Mouse (Mus musculus): Measurements from ENCODE around the gene Mcf2l. TPM values are rescaled to one million over a fixed set of nuclear protein-coding genes. Genes with fewer than 3 reads are reported as not detected.

Gene Mcf2l
- total RNA-seq, 2 experiments from 2014 or later: 23.7 to 57.8 TPM

- no peak for DNase-seq
- intact Hi-C loops (cut with DNase I; ENCODE audit: low total_unique reads): no loop called here
Measured at GRCm38 (mm10) chr8:13036346-13036812, 162.8 kb downstream of the Mcf2l start.

DNA sequence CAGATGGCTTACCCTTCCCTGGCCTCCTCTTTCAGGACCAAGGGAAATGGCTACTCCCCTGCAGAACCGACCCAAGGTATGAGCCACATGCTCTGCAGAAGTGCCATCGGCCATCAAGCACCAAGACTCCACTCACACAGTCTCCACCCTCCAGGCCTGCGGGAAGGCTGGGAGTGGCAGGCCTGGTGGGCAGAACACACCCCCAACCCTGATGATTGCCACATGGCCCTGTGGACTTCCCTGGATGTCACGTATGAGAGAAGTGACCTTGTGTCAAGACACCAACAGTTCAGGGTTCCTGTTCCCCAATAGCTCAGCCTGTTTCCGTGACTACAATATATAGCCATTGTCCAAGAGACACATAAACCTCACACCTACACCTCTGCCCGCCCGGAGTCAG lies 163.4 kb downstream of the Mcf2l start, which contains the start of gene F10:
Gene F10 (plus strand): TSS at position 294 of the 400 bp plus-strand sequence.
- intact Hi-C loops (cut with DNase I; ENCODE audit: low total_unique reads): no loop called here
- no peak for DNase-seq

DNA sequence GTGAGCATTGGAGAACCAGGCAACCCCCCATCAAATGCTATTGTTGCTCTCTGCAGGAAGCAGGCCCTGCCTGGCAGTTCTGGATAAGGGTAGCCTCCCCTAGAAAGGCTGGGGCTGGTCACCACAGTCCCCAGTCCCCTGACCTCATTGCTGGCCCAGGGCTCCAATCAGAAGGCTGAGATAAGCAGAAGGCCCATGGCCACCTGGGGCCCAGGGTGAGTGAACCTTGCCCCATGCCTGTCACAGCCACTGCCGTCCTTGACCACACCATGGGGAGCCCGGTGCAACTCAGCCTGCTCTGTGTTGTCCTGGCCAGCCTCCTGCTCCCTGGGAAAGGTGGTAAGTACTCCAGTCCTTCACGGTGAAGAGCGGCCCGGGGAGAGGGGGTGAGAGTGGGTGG lies 164.0 kb downstream of the Mcf2l start:
- DNase-seq: no peak
- intact Hi-C loops (cut with DNase I; ENCODE audit: low total_unique reads): no loop called here

- no peak for DNase-seq
- intact Hi-C loops (cut with DNase I; ENCODE audit: low total_unique reads): no loop called here
Measured at GRCm38 (mm10) chr8:13039054-13039453, 165.4 kb downstream of the Mcf2l start.

- DNase-seq: no peak
- intact Hi-C loops (cut with DNase I; ENCODE audit: low total_unique reads): no loop called here
Measured at GRCm38 (mm10) chr8:13041459-13041858, 167.9 kb downstream of the Mcf2l start.

- intact Hi-C loops (cut with DNase I; ENCODE audit: low total_unique reads): no loop called here
- DNase-seq: no peak
Measured at GRCm38 (mm10) chr8:13047652-13048051, 174.0 kb downstream of the Mcf2l start.

- DNase-seq: no peak
- intact Hi-C loops (cut with DNase I; ENCODE audit: low total_unique reads): no loop called here
Measured at GRCm38 (mm10) chr8:13050550-13050949, 176.9 kb downstream of the Mcf2l start.

DNA sequence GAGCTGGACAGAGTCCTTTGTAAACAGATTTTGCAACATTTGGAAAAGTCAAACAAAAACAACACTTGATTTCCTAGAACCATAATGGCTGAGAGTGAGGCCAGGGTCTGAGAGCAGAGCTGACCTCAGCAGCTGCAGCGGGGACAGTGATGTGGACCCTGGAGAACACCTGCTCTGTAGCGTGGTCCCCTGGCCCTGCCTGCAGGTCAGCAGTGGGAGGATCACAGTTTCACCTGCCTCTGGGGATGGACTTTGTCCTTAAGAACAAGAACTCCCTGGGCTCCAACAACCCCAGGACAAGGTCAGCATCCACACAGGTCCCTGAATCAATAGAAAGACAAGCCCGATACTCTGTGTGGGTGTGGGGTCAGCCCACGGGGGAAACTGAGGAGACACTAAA lies 183.7 kb downstream of the Mcf2l start:
- intact Hi-C loops (cut with DNase I; ENCODE audit: low total_unique reads): no loop called here
- no peak for DNase-seq

DNA sequence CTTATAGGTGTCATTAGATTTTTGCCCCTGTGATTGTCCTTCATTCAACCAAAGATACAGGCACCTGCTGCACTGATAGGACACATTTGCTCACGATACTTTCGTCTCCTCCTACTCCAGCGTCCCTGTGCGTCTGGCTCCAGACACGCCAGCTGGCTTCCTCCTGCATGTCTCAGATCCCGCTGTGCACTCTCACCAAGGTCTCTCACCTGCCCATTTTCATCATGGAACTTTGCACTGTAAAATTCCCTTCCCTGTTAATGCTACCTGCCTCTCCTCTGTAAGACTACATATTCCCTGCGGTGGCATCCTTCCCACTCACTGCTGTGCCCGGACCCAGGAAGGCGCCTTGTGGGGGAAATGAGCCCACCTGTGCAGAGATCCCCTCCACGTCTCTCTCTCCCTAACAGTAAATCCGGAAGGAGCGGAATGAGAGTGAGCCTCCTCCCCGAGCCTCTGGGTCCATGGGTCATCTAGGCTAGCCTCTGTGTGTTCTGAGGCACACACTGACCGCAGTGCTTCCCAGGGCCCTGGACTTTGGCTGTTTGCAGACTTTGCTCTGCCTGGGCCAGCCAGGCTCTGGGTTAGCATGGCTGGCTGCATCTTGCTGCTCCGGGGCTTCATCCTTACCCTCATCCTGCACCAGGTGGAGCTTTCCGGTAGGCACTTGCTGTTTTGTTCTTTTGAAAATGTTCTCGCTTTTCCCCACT lies 187.0 kb downstream of the Mcf2l start, which contains the start of gene Proz:
Gene Proz (plus strand): TSS at position 474 of the 710 bp plus-strand sequence.
- intact Hi-C loops (cut with DNase I; ENCODE audit: low total_unique reads): no loop called here
- no peak for DNase-seq

DNA sequence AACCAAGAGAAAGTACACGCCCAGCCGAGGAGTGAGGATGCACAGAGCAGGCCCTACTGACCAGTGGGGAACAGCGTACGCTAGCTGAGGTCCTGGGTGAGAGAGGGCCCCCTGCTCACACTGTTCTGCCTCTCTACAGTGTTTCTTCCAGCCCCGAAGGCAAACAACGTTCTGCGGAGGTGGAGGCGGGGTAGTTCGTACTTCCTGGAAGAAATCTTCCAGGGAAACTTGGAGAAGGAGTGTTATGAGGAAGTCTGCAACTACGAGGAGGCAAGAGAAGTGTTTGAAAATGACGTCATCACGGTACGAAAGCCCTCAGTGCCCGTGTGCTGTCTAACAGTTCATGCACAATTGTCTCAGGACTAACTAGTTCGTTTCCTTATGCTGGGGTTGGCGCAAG lies 189.5 kb downstream of the Mcf2l start:
- intact Hi-C loops (cut with DNase I; ENCODE audit: low total_unique reads): no loop called here
- no peak for DNase-seq

Small RNA genes within 50 kb of the gene (microRNA-seq; reads per million reads assigned to microRNA genes)
- 0 reads per million in 2 experiments for gene Gm38671

Other genes starting within 250 kb of the Mcf2l start
- gene Tubgcp3, start 201.6 kb upstream of the Mcf2l start, total RNA-seq (2021): 1 to 10 TPM; 8.9 to 9.5 TPM
- 10 to 100 TPM; 21.8 to 23.4 TPM for gene Atp11a, start 116.8 kb upstream of the Mcf2l start, total RNA-seq (2021)
- not detected for gene F7, start 152.2 kb downstream of the Mcf2l start, total RNA-seq (2021)
- not detected for gene F10, start 163.5 kb downstream of the Mcf2l start, total RNA-seq (2021)
- not detected for gene Proz, start 187.1 kb downstream of the Mcf2l start, total RNA-seq (2021)
- 1 to 10 TPM; 6.7 to 8.4 TPM for gene Pcid2, start 231.7 kb downstream of the Mcf2l start, total RNA-seq (2021)
- 10 to 100 TPM; 73.3 to 76.9 TPM for gene Cul4a, start 231.8 kb downstream of the Mcf2l start, total RNA-seq (2021)